Mouse (Mus musculus): ENCODE results near the gene Gtf2h4. TPM values are rescaled to one million over a fixed set of nuclear protein-coding genes. Genes with fewer than 3 reads are reported as not detected.

Gene Gtf2h4
- polyA plus RNA-seq, 1 experiment from 2014 or later = 36.9 TPM

- no peak overlapping the region for H3K27ac ChIP-seq (ENCODE audit: low read depth, low read length)
These were observed 18.3 kb upstream of the Gtf2h4 start for GRCm38 (mm10) chr17:35691811-35692210.

GRCm38 (mm10) chr17:35689936-35690645 is 16.6 kb upstream of the Gtf2h4 start:
- no peak overlapping the region for H3K4me3 ChIP-seq (ENCODE audit: low read depth, low read length)
- H3K36me3 ChIP-seq (ENCODE audit: control insufficient read depth, insufficient read depth, low read length) = peaks cover 93% of the 10 kb centered on the region
- no peak overlapping the region for H3K4me2 ChIP-seq (ENCODE audit: low read length)
- no peaks in the 10 kb centered on the region for H3K9me3 ChIP-seq (replicated peaks; ENCODE audit: control insufficient read depth, low read length)
- ATAC-seq (no peak), DNase-seq (ENCODE audit: low spot score) (no peak)
- no peaks in the 10 kb centered on the region for H3K27me3 ChIP-seq (replicated peaks; ENCODE audit: control insufficient read depth, insufficient read depth, low read length)
- no peak overlapping the region for H3K9ac ChIP-seq (ENCODE audit: low read length)
- H3K4me1 ChIP-seq (ENCODE audit: control insufficient read depth, insufficient read depth, low read length) = no peaks in the 10 kb centered on the region
- H3K27ac ChIP-seq (ENCODE audit: low read depth, low read length) = no peak overlapping the region
- WGBS = 92% methylated on average over 18 of the region's 18 CpGs

More at GRCm38 (mm10) chr17:35691811-35692210, 18.3 kb upstream of the Gtf2h4 start:
- H3K9ac ChIP-seq (ENCODE audit: low read length) = no peak overlapping the region
- H3K27me3 ChIP-seq (replicated peaks; ENCODE audit: control insufficient read depth, insufficient read depth, low read length) = no peaks in the 10 kb centered on the region
- H3K4me2 ChIP-seq (ENCODE audit: low read length) = no peak overlapping the region
- DNase-seq (ENCODE audit: low spot score) = no peak
- H3K9me3 ChIP-seq (replicated peaks; ENCODE audit: control insufficient read depth, low read length) = no peaks in the 10 kb centered on the region
- peaks cover 84% of the 10 kb centered on the region for H3K36me3 ChIP-seq (ENCODE audit: control insufficient read depth, insufficient read depth, low read length)
- no peak for ATAC-seq
- H3K4me1 ChIP-seq (ENCODE audit: control insufficient read depth, insufficient read depth, low read length) = peaks cover 2% of the 10 kb centered on the region; the same call in 1 of the 2 replicates
- WGBS = 90% methylated on average over 4 of the region's 4 CpGs
- H3K4me3 ChIP-seq (ENCODE audit: low read depth, low read length) = no peak overlapping the region

- DNase-seq (ENCODE audit: low spot score) = no peak
- no peaks in the 10 kb centered on the region for H3K9me3 ChIP-seq (replicated peaks; ENCODE audit: control insufficient read depth, low read length)
- ATAC-seq = no peak
- no peaks in the 10 kb centered on the region for H3K27me3 ChIP-seq (replicated peaks; ENCODE audit: control insufficient read depth, insufficient read depth, low read length)
- H3K4me3 ChIP-seq (ENCODE audit: low read depth, low read length) = no peak overlapping the region
- H3K9ac ChIP-seq (ENCODE audit: low read length) = no peak overlapping the region
- H3K4me2 ChIP-seq (ENCODE audit: low read length) = no peak overlapping the region
- 91% methylated on average over 25 of the region's 25 CpGs for WGBS
- no peaks in the 10 kb centered on the region for H3K4me1 ChIP-seq (ENCODE audit: control insufficient read depth, insufficient read depth, low read length)
- peaks cover 100% of the 10 kb centered on the region for H3K36me3 ChIP-seq (ENCODE audit: control insufficient read depth, insufficient read depth, low read length)
- no peak overlapping the region for H3K27ac ChIP-seq (ENCODE audit: low read depth, low read length)
These were observed 15.0 kb upstream of the Gtf2h4 start for GRCm38 (mm10) chr17:35688347-35689175.

GRCm38 (mm10) chr17:35685061-35685460 is 11.5 kb upstream of the Gtf2h4 start:
- H3K9me3 ChIP-seq (replicated peaks; ENCODE audit: control insufficient read depth, low read length) = no peaks in the 10 kb centered on the region
- H3K27ac ChIP-seq (ENCODE audit: low read depth, low read length) = no peak overlapping the region
- no peak for ATAC-seq
- H3K4me3 ChIP-seq (ENCODE audit: low read depth, low read length) = no peak overlapping the region
- no peaks in the 10 kb centered on the region for H3K4me1 ChIP-seq (ENCODE audit: control insufficient read depth, insufficient read depth, low read length)
- DNase-seq (ENCODE audit: low spot score) = peak; percentile 43
- H3K4me2 ChIP-seq (ENCODE audit: low read length) = no peak overlapping the region
- H3K27me3 ChIP-seq (replicated peaks; ENCODE audit: control insufficient read depth, insufficient read depth, low read length) = no peaks in the 10 kb centered on the region
- no peak overlapping the region for H3K9ac ChIP-seq (ENCODE audit: low read length)
- 71% methylated on average over 9 of the region's 9 CpGs for WGBS
- peaks cover 99% of the 10 kb centered on the region for H3K36me3 ChIP-seq (ENCODE audit: control insufficient read depth, insufficient read depth, low read length)

- Histone ChIP-seq H3K4me2 (ENCODE audit: low read length) (no peak overlapping the region), H3K4me3 (ENCODE audit: low read depth, low read length) (no peak overlapping the region), H3K27ac (ENCODE audit: low read depth, low read length) (no peak overlapping the region), H3K9me3 (replicated peaks; ENCODE audit: control insufficient read depth, low read length) (no peaks in the 10 kb centered on the region), H3K9ac (ENCODE audit: low read length) (no peak overlapping the region), H3K36me3 (ENCODE audit: control insufficient read depth, insufficient read depth, low read length) (peaks cover 72% of the 10 kb centered on the region), H3K4me1 (ENCODE audit: control insufficient read depth, insufficient read depth, low read length) (no peaks in the 10 kb centered on the region), H3K27me3 (replicated peaks; ENCODE audit: control insufficient read depth, insufficient read depth, low read length) (no peaks in the 10 kb centered on the region)
- WGBS = 86% methylated on average over 13 of the region's 13 CpGs
- DNase-seq (ENCODE audit: low spot score) = no peak
- ATAC-seq = no peak
These were observed 8.4 kb upstream of the Gtf2h4 start for GRCm38 (mm10) chr17:35681986-35682385.

GRCm38 (mm10) chr17:35680591-35680990 is 7.1 kb upstream of the Gtf2h4 start:
- Histone ChIP-seq H3K36me3 (ENCODE audit: control insufficient read depth, insufficient read depth, low read length) (peaks cover 58% of the 10 kb centered on the region), H3K27ac (ENCODE audit: low read depth, low read length) (no peak overlapping the region), H3K4me3 (ENCODE audit: low read depth, low read length) (no peak overlapping the region), H3K9ac (ENCODE audit: low read length) (no peak overlapping the region), H3K27me3 (replicated peaks; ENCODE audit: control insufficient read depth, insufficient read depth, low read length) (no peaks in the 10 kb centered on the region), H3K9me3 (replicated peaks; ENCODE audit: control insufficient read depth, low read length) (no peaks in the 10 kb centered on the region), H3K4me2 (ENCODE audit: low read length) (no peak overlapping the region), H3K4me1 (ENCODE audit: control insufficient read depth, insufficient read depth, low read length) (no peaks in the 10 kb centered on the region)
- no peak for DNase-seq (ENCODE audit: low spot score)
- 62% methylated on average over 6 of the region's 6 CpGs for WGBS
- no peak for ATAC-seq

- H3K27me3 ChIP-seq (replicated peaks; ENCODE audit: control insufficient read depth, insufficient read depth, low read length) = no peaks in the 10 kb centered on the region
- H3K4me3 ChIP-seq (ENCODE audit: low read depth, low read length) = no peak overlapping the region
- H3K36me3 ChIP-seq (ENCODE audit: control insufficient read depth, insufficient read depth, low read length) = no peaks in the 10 kb centered on the region
- 87% methylated on average over 6 of the region's 6 CpGs for WGBS
- no peak overlapping the region for H3K9ac ChIP-seq (ENCODE audit: low read length)
- no peak for ATAC-seq
- no peaks in the 10 kb centered on the region for H3K9me3 ChIP-seq (replicated peaks; ENCODE audit: control insufficient read depth, low read length)
- H3K4me2 ChIP-seq (ENCODE audit: low read length) = peak overlapping the region; percentile 55; the same call in 1 of the 2 replicates
- 0 out of 2 replicates have a peak, but pooled peaks cover 2% of the 10 kb centered on the region for H3K4me1 ChIP-seq (ENCODE audit: control insufficient read depth, insufficient read depth, low read length)
- no peak overlapping the region for H3K27ac ChIP-seq (ENCODE audit: low read depth, low read length)
- DNase-seq (ENCODE audit: low spot score) = no peak
These were observed 1.0 kb downstream of the Gtf2h4 start for GRCm38 (mm10) chr17:35672527-35672926.

- DNase-seq (ENCODE audit: low spot score) (no peak), ATAC-seq (no peak)
- H3K4me2 ChIP-seq (ENCODE audit: low read length) = no peak overlapping the region
- peaks cover 4% of the 10 kb centered on the region for H3K4me1 ChIP-seq (ENCODE audit: control insufficient read depth, insufficient read depth, low read length)
- H3K27me3 ChIP-seq (replicated peaks; ENCODE audit: control insufficient read depth, insufficient read depth, low read length) = no peaks in the 10 kb centered on the region
- H3K4me3 ChIP-seq (ENCODE audit: low read depth, low read length) = no peak overlapping the region
- H3K27ac ChIP-seq (ENCODE audit: low read depth, low read length) = no peak overlapping the region
- H3K9ac ChIP-seq (ENCODE audit: low read length) = no peak overlapping the region
- no peaks in the 10 kb centered on the region for H3K9me3 ChIP-seq (replicated peaks; ENCODE audit: control insufficient read depth, low read length)
- WGBS = 90% methylated on average over 6 of the region's 6 CpGs
- H3K36me3 ChIP-seq (ENCODE audit: control insufficient read depth, insufficient read depth, low read length) = no peaks in the 10 kb centered on the region
These were observed 1.7 kb downstream of the Gtf2h4 start for GRCm38 (mm10) chr17:35671846-35672245.

GRCm38 (mm10) chr17:35669731-35670130 is 3.8 kb downstream of the Gtf2h4 start:
- Histone ChIP-seq H3K9ac (ENCODE audit: low read length) (no peak overlapping the region), H3K4me3 (ENCODE audit: low read depth, low read length) (no peak overlapping the region), H3K36me3 (ENCODE audit: control insufficient read depth, insufficient read depth, low read length) (0 out of 2 replicates have a peak, but pooled peaks cover 4% of the 10 kb centered on the region), H3K4me2 (ENCODE audit: low read length) (no peak overlapping the region), H3K27me3 (replicated peaks; ENCODE audit: control insufficient read depth, insufficient read depth, low read length) (no peaks in the 10 kb centered on the region), H3K4me1 (ENCODE audit: control insufficient read depth, insufficient read depth, low read length) (peaks cover 8% of the 10 kb centered on the region), H3K9me3 (replicated peaks; ENCODE audit: control insufficient read depth, low read length) (no peaks in the 10 kb centered on the region), H3K27ac (ENCODE audit: low read depth, low read length) (no peak overlapping the region)
- 93% methylated on average over 9 of the region's 9 CpGs for WGBS
- ATAC-seq (no peak), DNase-seq (ENCODE audit: low spot score) (no peak)

Data from forebrain, embryonic 14.5 days (tissue).